13 mouse cellular contexts compared by ENCODE assay signal in genomic region chr12:53624379-53625021, GRCm38 (mm10).
DNase-seq lines count a peak whose midpoint lies in the region; ATAC-seq and TF ChIP-seq lines count a peak whose summit lies in the region.
"Had no signal": no experiment of that assay in that cellular context is flagged by ENCODE, and none has a peak within 500 bp of the region (broad histone marks: within the 10 kb centered on the region; RNA-seq: fewer than 3 reads in every experiment).

No protein-coding gene starts in this region.

- H3K27me3 ChIP-seq in kidney, postnatal 0 days (ENCODE audit: insufficient read depth, low read length) = no peaks in the 10 kb centered on the region
- H3K27me3 ChIP-seq in embryonic facial prominence, embryonic 12.5 days = no peaks in the 10 kb centered on the region; the same call in 1 of the 2 replicates
- H3K27me3 ChIP-seq in neural tube, embryonic 12.5 days (replicated peaks) = no peaks in the 10 kb centered on the region
- H3K27me3 ChIP-seq: embryonic facial prominence, embryonic 15.5 days; heart, embryonic 12.5 days had no signal

- no peak for ATAC-seq in kidney, postnatal 0 days (replicated peaks; ENCODE audit: low FRiP score, low read depth)
- no peak for ATAC-seq in embryonic facial prominence, embryonic 12.5 days (ENCODE audit: insufficient number of reproducible peaks, insufficient read depth, low FRiP score, low TSS enrichment)
- ATAC-seq in neural tube, embryonic 12.5 days (ENCODE audit: low FRiP score, low read depth) = 0 out of 2 replicates have a peak, but pooled peaks have one; percentile 44
- ATAC-seq: inflammation-experienced regulatory T-cells, adult 6 months; lung, postnatal 0 days had no signal

- H3K27ac ChIP-seq in kidney, postnatal 0 days = no peak overlapping the region
- H3K27ac ChIP-seq in embryonic facial prominence, embryonic 12.5 days = no peak overlapping the region
- H3K27ac ChIP-seq in neural tube, embryonic 12.5 days = no peak overlapping the region
- H3K27ac ChIP-seq: embryonic facial prominence, embryonic 15.5 days had no signal

- no peaks in the 10 kb centered on the region for H3K9me3 ChIP-seq in kidney, postnatal 0 days (replicated peaks; ENCODE audit: low read length)
- no peaks in the 10 kb centered on the region for H3K9me3 ChIP-seq in embryonic facial prominence, embryonic 12.5 days
- no peaks in the 10 kb centered on the region for H3K9me3 ChIP-seq in neural tube, embryonic 12.5 days
- H3K9me3 ChIP-seq: embryonic facial prominence, embryonic 15.5 days; heart, embryonic 12.5 days had no signal

- TF ChIP-seq CTCF in kidney, postnatal 0 days (IDR thresholded peaks at IDR 0.05; ENCODE audit: low read depth) = no peak

- H3K4me2 ChIP-seq in kidney, postnatal 0 days (ENCODE audit: low read length) = peak overlapping the region; percentile 15; the same call in 1 of the 2 replicates
- 0 out of 2 replicates have a peak overlapping the region, but pooled peaks have one; percentile 12 for H3K4me2 ChIP-seq in embryonic facial prominence, embryonic 12.5 days (replicated peaks)
- peak overlapping the region; percentile 2; the same call in 1 of the 2 replicates for H3K4me2 ChIP-seq in neural tube, embryonic 12.5 days (replicated peaks)
- H3K4me2 ChIP-seq: embryonic facial prominence, embryonic 15.5 days; heart, embryonic 12.5 days had no signal

- H3K4me3 ChIP-seq in kidney, postnatal 0 days (replicated peaks; ENCODE audit: low read depth, low read length) = no peak overlapping the region
- H3K4me3 ChIP-seq in embryonic facial prominence, embryonic 12.5 days = no peak overlapping the region
- no peak overlapping the region for H3K4me3 ChIP-seq in neural tube, embryonic 12.5 days
- H3K4me3 ChIP-seq: embryonic facial prominence, embryonic 15.5 days; heart, embryonic 12.5 days had no signal

- DNase-seq in kidney, postnatal 0 days (ENCODE audit: low spot score) = peak; percentile 22
- no peak for DNase-seq in kidney, postnatal 14 days
- DNase-seq in forelimb bud, embryonic 11.5 days (ENCODE audit: low read depth, low spot score) = peak; percentile 69
- no peak for DNase-seq in left cerebral cortex, adult 11 months (ENCODE audit: low spot score)
- no peak for DNase-seq in layer of hippocampus, postnatal 14 days (ENCODE audit: low spot score in 2 of 2)
- DNase-seq in urinary bladder, postnatal 36 days (ENCODE audit: low spot score in 2 of 2) = no peak
- DNase-seq: adrenal gland, postnatal 14 days had no signal

- no peak overlapping the region for H3K9ac ChIP-seq in kidney, postnatal 0 days (ENCODE audit: low read depth, low read length)
- no peak overlapping the region for H3K9ac ChIP-seq in embryonic facial prominence, embryonic 12.5 days
- no peak overlapping the region for H3K9ac ChIP-seq in neural tube, embryonic 12.5 days
- H3K9ac ChIP-seq: embryonic facial prominence, embryonic 15.5 days; heart, embryonic 12.5 days had no signal

- H3K4me1 ChIP-seq in kidney, postnatal 0 days (replicated peaks; ENCODE audit: insufficient read depth, low read length) = no peaks in the 10 kb centered on the region
- peaks cover 19% of the 10 kb centered on the region for H3K4me1 ChIP-seq in embryonic facial prominence, embryonic 12.5 days
- H3K4me1 ChIP-seq in neural tube, embryonic 12.5 days = peaks cover 25% of the 10 kb centered on the region

- 21% methylated on average over 11 of the region's 11 CpGs for WGBS in kidney, postnatal 0 days
- WGBS in embryonic facial prominence, embryonic 12.5 days = 38% methylated on average over 11 of the region's 11 CpGs
- WGBS in neural tube, embryonic 12.5 days = 25% methylated on average over 11 of the region's 11 CpGs

- no peaks in the 10 kb centered on the region for H3K36me3 ChIP-seq in kidney, postnatal 0 days (ENCODE audit: insufficient read depth, low read length)
- no peaks in the 10 kb centered on the region for H3K36me3 ChIP-seq in embryonic facial prominence, embryonic 12.5 days
- no peaks in the 10 kb centered on the region for H3K36me3 ChIP-seq in neural tube, embryonic 12.5 days
- H3K36me3 ChIP-seq: embryonic facial prominence, embryonic 15.5 days; heart, embryonic 12.5 days had no signal

Comparison
In these comparisons a context has a peak if more than half of its experiments do, and no peak if none do; other contexts are left out.
1. DNase-seq: peak in kidney, postnatal 0 days (single experiment) and forelimb bud, embryonic 11.5 days (single experiment); none in kidney, postnatal 14 days (single experiment), left cerebral cortex, adult 11 months (single experiment), layer of hippocampus, postnatal 14 days (0 of 2) and urinary bladder, postnatal 36 days (0 of 2).
2. Peak in every context shown above with its lines, with median percentiles within 50 percentile points of each other: H3K4me2 ChIP-seq.